Mouse (Mus musculus) kidney, embryonic 14.5 days (tissue): ENCODE data around the gene Sun5. TPM values are rescaled to one million over a fixed set of nuclear protein-coding genes. Genes with fewer than 3 reads are reported as not detected.

Source experiments
- polyA plus RNA-seq: library from polyadenylated mRNA; unstranded; fragments of >200 nt; fragmentation: Nextera tagmentation; extraction: Ambion mirVana; gene quantifications from 2 replicates; pipeline ENCODE4 v1.2.1, GENCODE M21; 2014

Sun5 gene
- polyA plus RNA-seq, 1 experiment from 2014 or later, result not detected

Other genes with a start within 250 kb of the Sun5 start
- gene Commd7, start 238.3 kb downstream of the Sun5 start, polyA plus RNA-seq, result 64.9 and 78.0 TPM in 2 replicates
- 13.3 and 20.2 TPM in 2 replicates for gene Dnmt3b, start 221.6 kb downstream of the Sun5 start, polyA plus RNA-seq
- not detected in 2 replicates for gene Dnmt3c, start 174.4 kb downstream of the Sun5 start, polyA plus RNA-seq
- gene Mapre1, start 129.8 kb downstream of the Sun5 start, polyA plus RNA-seq, result 203 and 243 TPM in 2 replicates
- gene Efcab8, start 91.2 kb downstream of the Sun5 start, polyA plus RNA-seq, result not detected in 2 replicates
- gene Bpifb2, start 4.0 kb upstream of the Sun5 start, polyA plus RNA-seq, result not detected in 2 replicates
- gene Bpifb6, start 29.3 kb upstream of the Sun5 start, polyA plus RNA-seq, result not detected in 2 replicates
- gene Bpifb3, start 47.1 kb upstream of the Sun5 start, polyA plus RNA-seq, result not detected in 2 replicates
- not detected in 2 replicates for gene Bpifb4, start 67.1 kb upstream of the Sun5 start, polyA plus RNA-seq
- gene Bpifa6, start 103.9 kb upstream of the Sun5 start, polyA plus RNA-seq, result not detected in 2 replicates
- gene Bpifa2, start 137.2 kb upstream of the Sun5 start, polyA plus RNA-seq, result not detected in 2 replicates